Mouse (Mus musculus): ENCODE measurements around the gene Mmrn2. TPM values are rescaled to one million over a fixed set of nuclear protein-coding genes. Genes with fewer than 3 reads are reported as not detected.

Gene Mmrn2
- 16.2 and 19.4 TPM in 2 replicates for polyA plus RNA-seq (2012; rRNA removed)

DNA sequence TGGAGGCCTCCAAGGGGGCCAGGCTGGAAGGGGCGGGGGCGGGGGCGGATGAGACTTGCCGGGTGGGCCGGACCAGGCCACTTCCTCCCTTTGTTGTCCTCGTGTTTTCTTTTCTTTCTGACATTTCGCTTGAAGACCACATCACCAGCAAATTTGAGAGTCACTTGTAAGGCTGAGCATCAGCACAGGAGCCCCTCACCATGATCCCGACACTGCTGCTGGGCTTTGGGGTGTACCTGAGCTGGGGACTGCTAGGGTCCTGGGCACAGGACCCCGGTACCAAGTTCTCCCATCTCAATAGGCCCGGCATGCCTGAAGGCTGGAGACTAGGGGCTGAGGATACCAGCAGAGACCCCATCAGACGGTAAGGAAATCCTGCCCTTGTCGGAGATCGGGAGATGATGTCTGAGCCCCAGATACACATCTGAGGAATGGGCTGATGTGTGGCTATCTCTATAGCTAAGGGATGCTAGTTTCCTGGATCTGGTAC is at the start of gene Mmrn2:
Gene Mmrn2 (plus strand): TSS at position 51 of the 490 bp plus-strand sequence.
- Histone ChIP-seq H3K4me3 (ENCODE audit: insufficient read depth, low read depth, low read length) (peak within 1 kb of the TSS; percentile 48), H3K27ac (ENCODE audit: insufficient read depth, low read depth, low read length) (peak within 1 kb of the TSS; percentile 71), H3K27me3 (replicated peaks; ENCODE audit: control insufficient read depth, insufficient read depth, low read length) (no peaks in the 10 kb centered on the region), H3K4me1 (ENCODE audit: control insufficient read depth, insufficient read depth, low read length) (no peaks in the 10 kb centered on the region), H3K36me3 (ENCODE audit: control insufficient read depth, insufficient read depth, low read length) (no peaks in the 10 kb centered on the region)
- 59% methylated on average over 13 of the region's 13 CpGs for WGBS
- TF ChIP-seq POLR2A (IDR thresholded peaks at IDR 0.05; ENCODE audit: low read depth, low read length) (no peak), CTCF (conservative IDR thresholded peaks at IDR 0.05; ENCODE audit: insufficient read depth, insufficient read length, low read depth, low read length) (no peak)
- no peak for DNase-seq

DNA sequence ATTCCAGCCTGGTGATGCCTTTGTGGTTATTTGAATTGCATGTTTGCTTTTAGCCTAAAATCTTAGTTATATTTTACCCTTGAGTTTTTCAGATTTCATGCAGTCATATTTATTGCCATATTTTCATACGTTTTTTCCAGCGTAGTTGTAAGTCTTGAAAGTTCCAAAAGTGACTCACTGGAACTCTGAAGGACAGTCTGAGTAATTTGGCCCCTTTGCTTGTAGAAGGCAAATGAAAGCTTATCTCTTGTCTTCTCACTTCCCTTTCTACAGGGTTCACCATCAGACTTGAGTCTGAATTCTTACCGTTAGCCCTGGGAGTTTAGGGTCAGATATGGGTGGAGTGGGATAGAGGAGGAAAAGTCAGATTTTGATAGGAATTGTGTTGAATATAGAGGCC is 48.7 kb upstream of the Mmrn2 start:
- no peaks in the 10 kb centered on the region for H3K27me3 ChIP-seq (replicated peaks; ENCODE audit: control insufficient read depth, insufficient read depth, low read length)
- H3K4me3 ChIP-seq (ENCODE audit: insufficient read depth, low read depth, low read length), result no peak overlapping the region
- no peak for TF ChIP-seq CTCF (conservative IDR thresholded peaks at IDR 0.05; ENCODE audit: insufficient read depth, insufficient read length, low read depth, low read length)
- TF ChIP-seq POLR2A (IDR thresholded peaks at IDR 0.05; ENCODE audit: low read depth, low read length), result no peak
- WGBS, result 91% methylated on average over 3 of the region's 3 CpGs
- peaks cover 18% of the 10 kb centered on the region for H3K36me3 ChIP-seq (ENCODE audit: control insufficient read depth, insufficient read depth, low read length)
- no peak overlapping the region for H3K27ac ChIP-seq (ENCODE audit: insufficient read depth, low read depth, low read length)
- H3K4me1 ChIP-seq (ENCODE audit: control insufficient read depth, insufficient read depth, low read length), result peaks cover 2% of the 10 kb centered on the region; the same call in 1 of the 2 replicates
- no peak for DNase-seq

DNA sequence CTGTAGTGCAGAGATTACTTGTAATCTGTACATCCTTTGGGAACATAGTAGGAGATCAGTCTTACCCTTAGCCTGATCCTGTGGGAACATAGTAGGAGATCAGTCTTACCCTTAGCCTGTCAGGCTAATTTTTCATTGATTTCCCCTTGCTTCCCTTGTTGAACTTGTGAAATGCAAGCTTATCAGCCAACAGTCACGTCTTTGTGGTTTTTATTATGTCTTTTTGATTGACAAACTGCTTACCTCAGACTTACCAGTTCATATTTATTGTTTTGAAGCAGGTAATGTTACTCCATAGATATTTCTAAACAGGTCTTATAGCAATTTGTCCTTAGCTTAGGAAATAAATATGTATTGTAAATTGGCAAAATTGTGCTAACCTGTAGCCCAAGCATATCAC is 47.6 kb upstream of the Mmrn2 start:
- Histone ChIP-seq H3K4me3 (ENCODE audit: insufficient read depth, low read depth, low read length) (no peak overlapping the region), H3K27ac (ENCODE audit: insufficient read depth, low read depth, low read length) (no peak overlapping the region), H3K27me3 (replicated peaks; ENCODE audit: control insufficient read depth, insufficient read depth, low read length) (no peaks in the 10 kb centered on the region), H3K36me3 (ENCODE audit: control insufficient read depth, insufficient read depth, low read length) (peaks cover 16% of the 10 kb centered on the region), H3K4me1 (ENCODE audit: control insufficient read depth, insufficient read depth, low read length) (peaks cover 5% of the 10 kb centered on the region; the same call in 1 of the 2 replicates)
- no peak for DNase-seq
- TF ChIP-seq POLR2A (IDR thresholded peaks at IDR 0.05; ENCODE audit: low read depth, low read length) (no peak), CTCF (conservative IDR thresholded peaks at IDR 0.05; ENCODE audit: insufficient read depth, insufficient read length, low read depth, low read length) (no peak)
- WGBS, result 68% methylated on average over 1 of the region's 1 CpGs

DNA sequence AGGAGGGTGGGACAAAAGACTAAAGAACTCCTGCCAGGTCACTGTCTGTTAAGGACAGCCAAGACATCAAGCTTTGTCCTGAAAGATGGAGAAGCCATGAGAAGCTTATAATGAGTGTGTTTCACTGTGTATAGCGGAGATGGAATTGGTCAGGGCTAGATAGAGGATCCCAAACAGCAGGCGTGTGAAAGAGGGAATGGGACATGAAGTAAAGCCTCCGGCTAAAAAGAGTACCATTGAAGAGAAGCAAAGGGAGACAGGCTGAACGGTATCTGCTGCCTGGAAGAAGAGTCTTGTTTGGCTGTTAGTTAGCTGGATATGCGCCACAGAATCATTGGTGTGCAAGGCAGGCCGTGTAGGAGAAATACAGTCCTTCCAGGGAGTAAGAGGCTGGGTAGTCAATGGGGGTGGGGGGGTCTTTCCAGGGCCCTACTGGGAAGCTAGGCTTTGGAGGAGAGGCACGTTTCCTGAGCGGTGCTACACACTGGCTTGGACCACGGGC is 44.6 kb upstream of the Mmrn2 start:
- H3K4me3 ChIP-seq (ENCODE audit: insufficient read depth, low read depth, low read length), result no peak overlapping the region
- DNase-seq, result no peak
- WGBS, result 94% methylated on average over 9 of the region's 9 CpGs
- no peaks in the 10 kb centered on the region for H3K27me3 ChIP-seq (replicated peaks; ENCODE audit: control insufficient read depth, insufficient read depth, low read length)
- H3K27ac ChIP-seq (ENCODE audit: insufficient read depth, low read depth, low read length), result no peak overlapping the region
- TF ChIP-seq CTCF (conservative IDR thresholded peaks at IDR 0.05; ENCODE audit: insufficient read depth, insufficient read length, low read depth, low read length), result no peak
- no peak for TF ChIP-seq POLR2A (IDR thresholded peaks at IDR 0.05; ENCODE audit: low read depth, low read length)
- H3K36me3 ChIP-seq (ENCODE audit: control insufficient read depth, insufficient read depth, low read length), result peaks cover 16% of the 10 kb centered on the region
- peaks cover 5% of the 10 kb centered on the region; the same call in 1 of the 2 replicates for H3K4me1 ChIP-seq (ENCODE audit: control insufficient read depth, insufficient read depth, low read length)

DNA sequence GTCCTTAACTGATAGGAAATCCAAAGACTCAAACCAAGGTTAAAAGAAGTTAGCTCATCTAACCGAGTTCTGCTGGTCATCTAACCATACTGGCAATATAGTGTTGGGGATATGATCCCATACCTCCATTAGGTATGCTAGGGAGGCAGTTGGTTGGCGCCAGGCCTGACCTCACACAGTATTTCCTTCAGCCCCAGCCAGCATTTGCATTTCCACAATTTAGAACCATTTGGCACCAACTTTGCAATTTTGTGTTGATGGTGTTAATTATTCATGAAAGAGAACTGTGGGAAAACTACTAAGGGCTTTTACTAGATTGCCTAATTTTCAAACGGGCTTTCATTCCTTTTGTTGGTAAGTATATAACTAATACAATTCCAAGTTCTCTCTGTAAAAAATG is 43.4 kb upstream of the Mmrn2 start:
- no peak for TF ChIP-seq CTCF (conservative IDR thresholded peaks at IDR 0.05; ENCODE audit: insufficient read depth, insufficient read length, low read depth, low read length)
- TF ChIP-seq POLR2A (IDR thresholded peaks at IDR 0.05; ENCODE audit: low read depth, low read length), result no peak
- Histone ChIP-seq H3K4me3 (ENCODE audit: insufficient read depth, low read depth, low read length) (no peak overlapping the region), H3K27me3 (replicated peaks; ENCODE audit: control insufficient read depth, insufficient read depth, low read length) (no peaks in the 10 kb centered on the region), H3K27ac (ENCODE audit: insufficient read depth, low read depth, low read length) (peak overlapping the region; percentile 53; the same call in 1 of the 2 replicates), H3K36me3 (ENCODE audit: control insufficient read depth, insufficient read depth, low read length) (peaks cover 20% of the 10 kb centered on the region), H3K4me1 (ENCODE audit: control insufficient read depth, insufficient read depth, low read length) (peaks cover 5% of the 10 kb centered on the region; the same call in 1 of the 2 replicates)
- peak; percentile 74 for DNase-seq
- 41% methylated on average over 3 of the region's 3 CpGs for WGBS

DNA sequence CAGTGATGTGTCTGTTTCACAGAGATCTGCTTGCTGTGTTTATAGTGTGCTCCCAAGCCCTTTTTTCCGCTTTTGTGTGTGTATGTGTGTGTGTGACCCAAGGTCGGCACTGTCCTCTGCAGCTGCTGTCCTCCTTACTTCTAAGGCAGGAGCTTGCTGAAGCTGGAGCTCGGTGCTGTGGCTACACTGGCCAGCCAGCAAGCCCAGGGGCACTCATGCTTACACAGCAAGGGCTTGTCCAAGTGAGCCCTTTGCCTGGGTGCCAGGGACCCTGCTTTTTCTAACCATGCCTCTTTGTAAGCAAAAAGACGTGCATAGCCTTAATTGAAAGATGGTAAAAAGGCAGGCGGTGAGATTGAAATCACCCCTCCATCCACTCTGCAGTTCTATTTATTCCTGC is 42.8 kb upstream of the Mmrn2 start:
- WGBS, result 65% methylated on average over 5 of the region's 5 CpGs
- Histone ChIP-seq H3K4me1 (ENCODE audit: control insufficient read depth, insufficient read depth, low read length) (peaks cover 5% of the 10 kb centered on the region; the same call in 1 of the 2 replicates), H3K27me3 (replicated peaks; ENCODE audit: control insufficient read depth, insufficient read depth, low read length) (no peaks in the 10 kb centered on the region), H3K36me3 (ENCODE audit: control insufficient read depth, insufficient read depth, low read length) (peaks cover 22% of the 10 kb centered on the region), H3K4me3 (ENCODE audit: insufficient read depth, low read depth, low read length) (no peak overlapping the region), H3K27ac (ENCODE audit: insufficient read depth, low read depth, low read length) (no peak overlapping the region)
- no peak for DNase-seq
- TF ChIP-seq POLR2A (IDR thresholded peaks at IDR 0.05; ENCODE audit: low read depth, low read length) (no peak), CTCF (conservative IDR thresholded peaks at IDR 0.05; ENCODE audit: insufficient read depth, insufficient read length, low read depth, low read length) (no peak)

DNA sequence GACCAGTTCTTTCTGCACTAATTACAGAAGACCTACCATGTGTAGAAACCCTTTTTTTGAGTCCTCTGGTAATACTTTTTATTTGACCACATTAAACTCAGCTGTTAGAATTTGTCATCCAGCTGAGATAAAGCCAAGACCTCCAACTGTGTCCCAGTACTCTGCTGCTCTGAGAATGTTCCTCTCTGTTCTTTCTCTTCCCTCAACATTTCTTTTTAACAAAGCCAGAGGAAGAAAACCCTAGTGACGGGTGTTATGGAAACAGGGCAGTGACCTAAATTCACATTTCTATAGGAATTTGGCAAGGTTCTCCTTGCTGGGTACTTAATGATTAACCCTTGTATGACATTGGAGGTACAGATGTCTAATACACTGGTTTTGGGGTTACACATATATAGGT is 35.8 kb upstream of the Mmrn2 start:
- Histone ChIP-seq H3K4me3 (ENCODE audit: insufficient read depth, low read depth, low read length) (no peak overlapping the region), H3K4me1 (ENCODE audit: control insufficient read depth, insufficient read depth, low read length) (no peaks in the 10 kb centered on the region), H3K36me3 (ENCODE audit: control insufficient read depth, insufficient read depth, low read length) (peaks cover 34% of the 10 kb centered on the region), H3K27ac (ENCODE audit: insufficient read depth, low read depth, low read length) (no peak overlapping the region), H3K27me3 (replicated peaks; ENCODE audit: control insufficient read depth, insufficient read depth, low read length) (no peaks in the 10 kb centered on the region)
- no peak for DNase-seq
- no peak for TF ChIP-seq CTCF (conservative IDR thresholded peaks at IDR 0.05; ENCODE audit: insufficient read depth, insufficient read length, low read depth, low read length)
- TF ChIP-seq POLR2A (IDR thresholded peaks at IDR 0.05; ENCODE audit: low read depth, low read length), result no peak
- WGBS, result 56% methylated on average over 1 of the region's 1 CpGs
